Comparison of ENCODE assay signal across 9 mouse cellular contexts in the genomic region with DNA sequence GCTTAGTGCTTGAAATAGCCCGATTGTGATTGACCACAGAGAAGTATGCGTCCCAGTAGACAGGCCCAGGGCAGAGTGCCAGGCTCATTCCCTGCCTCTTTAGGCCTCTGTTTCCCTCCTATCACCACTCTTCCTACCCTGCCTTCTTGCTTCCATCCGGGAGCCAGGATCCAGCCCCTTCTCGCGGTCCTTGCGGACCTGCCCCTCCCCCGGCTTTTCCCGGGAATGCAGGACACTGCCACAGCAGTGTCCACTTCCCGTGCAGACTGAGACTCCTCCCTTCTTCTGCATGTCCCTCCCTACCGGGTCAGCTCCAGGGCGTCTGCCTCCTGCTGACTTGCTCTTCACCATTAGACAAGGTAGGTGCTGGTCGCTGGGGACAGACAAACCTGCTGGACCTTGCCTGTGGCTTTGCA. TPM values are rescaled to one million over a fixed set of nuclear protein-coding genes. Genes with fewer than 3 reads are reported as not detected.
A peak's percentile ranks its signal among the peaks of the same experiment; 100 is the strongest.
DNase-seq lines count a peak whose midpoint lies in the region; ATAC-seq lines count a peak whose summit lies in the region.
"Had no signal": no experiment of that assay in that cellular context is flagged by ENCODE, and none has a peak within 500 bp of the region (broad histone marks: within the 10 kb centered on the region; RNA-seq: fewer than 3 reads in every experiment).

No protein-coding gene starts in this region.

- H3K4me2 ChIP-seq in midbrain, embryonic 12.5 days (replicated peaks), result 0 out of 2 replicates have a peak overlapping the region, but pooled peaks have one; percentile 4
- H3K4me2 ChIP-seq in midbrain, embryonic 13.5 days (replicated peaks), result no peak overlapping the region
- H3K4me2 ChIP-seq in kidney, embryonic 15.5 days, result peak overlapping the region; percentile 37
- H3K4me2 ChIP-seq in lung, embryonic 16.5 days (ENCODE audit: low read depth, low read length), result peak overlapping the region; percentile 46

- peak; percentile 48 to 54 for DNase-seq in heart, adult 9 months (ENCODE audit: low spot score in 2 of 2)
- DNase-seq in urinary bladder, postnatal 4 days (ENCODE audit: low spot score in 2 of 2), result peak; percentile 39 to 65
- no peak for DNase-seq in layer of hippocampus, adult 9-11 months
- no peak for DNase-seq in spleen, adult 12 weeks (ENCODE audit: low spot score)

- H3K27me3 ChIP-seq in midbrain, embryonic 12.5 days, result no peaks in the 10 kb centered on the region
- H3K27me3 ChIP-seq in midbrain, embryonic 13.5 days, result no peaks in the 10 kb centered on the region; the same call in 1 of the 2 replicates
- no peaks in the 10 kb centered on the region for H3K27me3 ChIP-seq in kidney, embryonic 15.5 days
- no peaks in the 10 kb centered on the region for H3K27me3 ChIP-seq in lung, embryonic 16.5 days (ENCODE audit: control insufficient read depth, insufficient read depth, low read depth, low read length)
- H3K27me3 ChIP-seq: CH12.LX had no signal

- no peak overlapping the region for H3K9ac ChIP-seq in midbrain, embryonic 12.5 days (replicated peaks)
- no peak overlapping the region for H3K9ac ChIP-seq in midbrain, embryonic 13.5 days (replicated peaks)
- H3K9ac ChIP-seq in kidney, embryonic 15.5 days, result no peak overlapping the region
- H3K9ac ChIP-seq in lung, embryonic 16.5 days (ENCODE audit: low read length), result peak overlapping the region; percentile 13; the same call in 1 of the 2 replicates

- 21% methylated on average over 12 of the region's 12 CpGs for WGBS in midbrain, embryonic 12.5 days
- 27% methylated on average over 12 of the region's 12 CpGs for WGBS in midbrain, embryonic 13.5 days
- 12% methylated on average over 12 of the region's 12 CpGs for WGBS in kidney, embryonic 15.5 days
- 11% methylated on average over 11 of the region's 12 CpGs for WGBS in lung, embryonic 16.5 days

- H3K9me3 ChIP-seq in midbrain, embryonic 12.5 days, result no peaks in the 10 kb centered on the region
- no peaks in the 10 kb centered on the region for H3K9me3 ChIP-seq in midbrain, embryonic 13.5 days
- H3K9me3 ChIP-seq in kidney, embryonic 15.5 days (replicated peaks), result no peaks in the 10 kb centered on the region
- H3K9me3 ChIP-seq in lung, embryonic 16.5 days (ENCODE audit: control insufficient read depth, low read length), result no peaks in the 10 kb centered on the region

- peak; percentile 38; the same call in 1 of the 2 replicates for ATAC-seq in midbrain, embryonic 12.5 days (ENCODE audit: low FRiP score, low read depth)
- ATAC-seq in midbrain, embryonic 13.5 days, result no peak
- ATAC-seq in kidney, embryonic 15.5 days (replicated peaks; ENCODE audit: low FRiP score), result peak; percentile 92
- peak; percentile 81 for ATAC-seq in lung, embryonic 16.5 days (ENCODE audit: low read depth)

- H3K4me3 ChIP-seq in midbrain, embryonic 12.5 days, result no peak overlapping the region
- no peak overlapping the region for H3K4me3 ChIP-seq in midbrain, embryonic 13.5 days (replicated peaks)
- H3K4me3 ChIP-seq in kidney, embryonic 15.5 days (replicated peaks), result no peak overlapping the region
- peak overlapping the region; percentile 17; the same call in 1 of the 2 replicates for H3K4me3 ChIP-seq in lung, embryonic 16.5 days (ENCODE audit: low read length)

- H3K27ac ChIP-seq in midbrain, embryonic 12.5 days (replicated peaks), result no peak overlapping the region
- no peak overlapping the region for H3K27ac ChIP-seq in midbrain, embryonic 13.5 days
- H3K27ac ChIP-seq in kidney, embryonic 15.5 days, result peak overlapping the region; percentile 5; the same call in 1 of the 2 replicates
- 0 out of 2 replicates have a peak overlapping the region, but pooled peaks have one; percentile 15 for H3K27ac ChIP-seq in lung, embryonic 16.5 days (ENCODE audit: low read length)

- H3K36me3 ChIP-seq in midbrain, embryonic 12.5 days, result no peaks in the 10 kb centered on the region
- no peaks in the 10 kb centered on the region for H3K36me3 ChIP-seq in midbrain, embryonic 13.5 days
- no peaks in the 10 kb centered on the region for H3K36me3 ChIP-seq in kidney, embryonic 15.5 days
- H3K36me3 ChIP-seq in lung, embryonic 16.5 days (ENCODE audit: control insufficient read depth, insufficient read depth, low read length), result no peaks in the 10 kb centered on the region

- H3K4me1 ChIP-seq in midbrain, embryonic 12.5 days, result no peaks in the 10 kb centered on the region
- H3K4me1 ChIP-seq in midbrain, embryonic 13.5 days (replicated peaks), result 0 out of 2 replicates have a peak, but pooled peaks cover 4% of the 10 kb centered on the region
- H3K4me1 ChIP-seq in kidney, embryonic 15.5 days, result peaks cover 25% of the 10 kb centered on the region
- H3K4me1 ChIP-seq in lung, embryonic 16.5 days (replicated peaks; ENCODE audit: control insufficient read depth, insufficient read depth, low read length), result peaks cover 22% of the 10 kb centered on the region

RNA-seq across cellular contexts. Expression of gene Cmbl, which starts 3.4 kb away (rescaled TPM):
- polyA plus RNA-seq in midbrain, embryonic 12.5 days (2016; fragmentation: Nextera tagmentation; extraction: Ambion mirVana), result 1.3 and 2.4 TPM in 2 replicates
- polyA plus RNA-seq in midbrain, embryonic 13.5 days (2015; fragmentation: Nextera tagmentation; extraction: Ambion mirVana), result 3.1 and 4.0 TPM in 2 replicates
- 13.6 and 14.6 TPM in 2 replicates for polyA plus RNA-seq in kidney, embryonic 15.5 days (2015; fragmentation: Nextera tagmentation; extraction: Ambion mirVana)
- polyA plus RNA-seq in lung, embryonic 16.5 days (2015; fragmentation: Nextera tagmentation; extraction: Ambion mirVana), result 6.8 and 8.1 TPM in 2 replicates

RNA-seq across cellular contexts. Expression of gene Cct5, which starts 33.0 kb away (rescaled TPM):
- polyA plus RNA-seq in midbrain, embryonic 12.5 days (2016; fragmentation: Nextera tagmentation; extraction: Ambion mirVana), result 592 and 610 TPM in 2 replicates
- 540 and 561 TPM in 2 replicates for polyA plus RNA-seq in midbrain, embryonic 13.5 days (2015; fragmentation: Nextera tagmentation; extraction: Ambion mirVana)
- polyA plus RNA-seq in kidney, embryonic 15.5 days (2015; fragmentation: Nextera tagmentation; extraction: Ambion mirVana), result 560 and 580 TPM in 2 replicates
- polyA plus RNA-seq in lung, embryonic 16.5 days (2015; fragmentation: Nextera tagmentation; extraction: Ambion mirVana), result 452 and 461 TPM in 2 replicates

RNA-seq across cellular contexts. Expression of gene Fam173b, which starts 33.1 kb away (rescaled TPM):
- polyA plus RNA-seq in midbrain, embryonic 12.5 days (2016; fragmentation: Nextera tagmentation; extraction: Ambion mirVana), result 11.8 and 13.2 TPM in 2 replicates
- 11.0 and 11.6 TPM in 2 replicates for polyA plus RNA-seq in midbrain, embryonic 13.5 days (2015; fragmentation: Nextera tagmentation; extraction: Ambion mirVana)
- 13.4 and 13.9 TPM in 2 replicates for polyA plus RNA-seq in kidney, embryonic 15.5 days (2015; fragmentation: Nextera tagmentation; extraction: Ambion mirVana)
- polyA plus RNA-seq in lung, embryonic 16.5 days (2015; fragmentation: Nextera tagmentation; extraction: Ambion mirVana), result 14.1 TPM in 2 replicates

RNA-seq across cellular contexts. Expression of gene March6, which starts 37.7 kb away (rescaled TPM):
- 72.3 and 80.5 TPM in 2 replicates for polyA plus RNA-seq in midbrain, embryonic 12.5 days (2016; fragmentation: Nextera tagmentation; extraction: Ambion mirVana)
- 75.0 and 78.6 TPM in 2 replicates for polyA plus RNA-seq in midbrain, embryonic 13.5 days (2015; fragmentation: Nextera tagmentation; extraction: Ambion mirVana)
- polyA plus RNA-seq in kidney, embryonic 15.5 days (2015; fragmentation: Nextera tagmentation; extraction: Ambion mirVana), result 31.5 and 32.6 TPM in 2 replicates
- 28.2 and 29.4 TPM in 2 replicates for polyA plus RNA-seq in lung, embryonic 16.5 days (2015; fragmentation: Nextera tagmentation; extraction: Ambion mirVana)

Comparison
In these comparisons a context has a peak if more than half of its experiments do, and no peak if none do; other contexts are left out.
1. H3K27ac ChIP-seq: peak in kidney, embryonic 15.5 days (single experiment) and lung, embryonic 16.5 days (single experiment); none in midbrain, embryonic 12.5 days (single experiment) and midbrain, embryonic 13.5 days (single experiment).
2. DNase-seq: peak in heart, adult 9 months (2 of 2) and urinary bladder, postnatal 4 days (2 of 2); none in layer of hippocampus, adult 9-11 months (single experiment) and spleen, adult 12 weeks (single experiment).